Mouse (Mus musculus): ENCODE measurements at regions not wholly inside any gene's neighbourhood (a gene's known extent, or its start where the extent isn't known, plus 50 kb on each side); places are given as distances from the start of the nearest gene placed in this dataset.

GRCm38 (mm10) chr3:40058281-40058680 is 472.8 kb upstream of the Intu start:
- Histone ChIP-seq H3K27ac (ENCODE audit: insufficient read depth, low read depth, low read length) (no peak overlapping the region), H3K4me1 (ENCODE audit: control insufficient read depth, insufficient read depth, low read length) (no peaks in the 10 kb centered on the region), H3K4me3 (ENCODE audit: insufficient read depth, low read length) (no peak overlapping the region)
- no peak for TF ChIP-seq POLR2A (IDR thresholded peaks at IDR 0.05; ENCODE audit: borderline replicate concordance, low read depth, low read length)
- no peak for TF ChIP-seq CTCF (IDR thresholded peaks at IDR 0.05; ENCODE audit: low read depth, low read length)

GRCm38 (mm10) chr3:40058719-40059420 is 472.2 kb upstream of the Intu start:
- TF ChIP-seq CTCF (IDR thresholded peaks at IDR 0.05; ENCODE audit: low read depth, low read length) (no peak), POLR2A (IDR thresholded peaks at IDR 0.05; ENCODE audit: borderline replicate concordance, low read depth, low read length) (no peak)
- Histone ChIP-seq H3K4me1 (ENCODE audit: control insufficient read depth, insufficient read depth, low read length) (no peaks in the 10 kb centered on the region), H3K27ac (ENCODE audit: insufficient read depth, low read depth, low read length) (no peak overlapping the region), H3K4me3 (ENCODE audit: insufficient read depth, low read length) (no peak overlapping the region)

- H3K4me3 ChIP-seq (ENCODE audit: insufficient read depth, low read length): no peak overlapping the region
- H3K27ac ChIP-seq (ENCODE audit: insufficient read depth, low read depth, low read length): no peak overlapping the region
- TF ChIP-seq CTCF (IDR thresholded peaks at IDR 0.05; ENCODE audit: low read depth, low read length) (no peak), POLR2A (IDR thresholded peaks at IDR 0.05; ENCODE audit: borderline replicate concordance, low read depth, low read length) (no peak)
- H3K4me1 ChIP-seq (ENCODE audit: control insufficient read depth, insufficient read depth, low read length): no peaks in the 10 kb centered on the region
Measured at GRCm38 (mm10) chr3:40070137-40070667, 460.9 kb upstream of the Intu start.

GRCm38 (mm10) chr3:40076824-40077223 is 454.3 kb upstream of the Intu start:
- TF ChIP-seq POLR2A (IDR thresholded peaks at IDR 0.05; ENCODE audit: borderline replicate concordance, low read depth, low read length) (no peak), CTCF (IDR thresholded peaks at IDR 0.05; ENCODE audit: low read depth, low read length) (no peak)
- Histone ChIP-seq H3K4me3 (ENCODE audit: insufficient read depth, low read length) (no peak overlapping the region), H3K27ac (ENCODE audit: insufficient read depth, low read depth, low read length) (no peak overlapping the region), H3K4me1 (ENCODE audit: control insufficient read depth, insufficient read depth, low read length) (no peaks in the 10 kb centered on the region)

DNA sequence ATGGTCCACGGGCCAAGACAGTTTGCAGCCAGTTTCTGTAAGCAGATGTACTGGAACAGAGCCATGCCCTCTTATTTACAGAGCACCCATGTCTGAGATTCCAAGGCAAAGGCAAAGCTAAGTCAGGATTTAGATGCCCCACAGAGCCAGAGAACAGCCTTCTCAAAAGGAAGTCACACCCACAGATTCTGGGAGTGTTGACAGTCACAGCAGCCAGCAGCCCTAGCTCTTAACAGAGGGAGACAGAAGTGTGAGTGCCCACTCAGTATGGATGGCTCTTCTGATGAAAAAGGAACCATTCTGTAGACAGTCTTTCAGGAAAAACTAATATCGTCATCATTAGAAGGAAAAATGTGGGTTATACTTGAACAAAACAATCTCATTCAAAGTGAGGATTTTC is 446.0 kb upstream of the Intu start:
- no peak overlapping the region for H3K27ac ChIP-seq (ENCODE audit: insufficient read depth, low read depth, low read length)
- H3K4me3 ChIP-seq (ENCODE audit: insufficient read depth, low read length): no peak overlapping the region
- TF ChIP-seq POLR2A (IDR thresholded peaks at IDR 0.05; ENCODE audit: borderline replicate concordance, low read depth, low read length) (no peak), CTCF (IDR thresholded peaks at IDR 0.05; ENCODE audit: low read depth, low read length) (no peak)
- no peaks in the 10 kb centered on the region for H3K4me1 ChIP-seq (ENCODE audit: control insufficient read depth, insufficient read depth, low read length)

GRCm38 (mm10) chr3:40091773-40092343 is 439.2 kb upstream of the Intu start:
- no peak overlapping the region for H3K27ac ChIP-seq (ENCODE audit: insufficient read depth, low read depth, low read length)
- no peaks in the 10 kb centered on the region for H3K4me1 ChIP-seq (ENCODE audit: control insufficient read depth, insufficient read depth, low read length)
- no peak for TF ChIP-seq POLR2A (IDR thresholded peaks at IDR 0.05; ENCODE audit: borderline replicate concordance, low read depth, low read length)
- no peak for TF ChIP-seq CTCF (IDR thresholded peaks at IDR 0.05; ENCODE audit: low read depth, low read length)
- no peak overlapping the region for H3K4me3 ChIP-seq (ENCODE audit: insufficient read depth, low read length)

DNA sequence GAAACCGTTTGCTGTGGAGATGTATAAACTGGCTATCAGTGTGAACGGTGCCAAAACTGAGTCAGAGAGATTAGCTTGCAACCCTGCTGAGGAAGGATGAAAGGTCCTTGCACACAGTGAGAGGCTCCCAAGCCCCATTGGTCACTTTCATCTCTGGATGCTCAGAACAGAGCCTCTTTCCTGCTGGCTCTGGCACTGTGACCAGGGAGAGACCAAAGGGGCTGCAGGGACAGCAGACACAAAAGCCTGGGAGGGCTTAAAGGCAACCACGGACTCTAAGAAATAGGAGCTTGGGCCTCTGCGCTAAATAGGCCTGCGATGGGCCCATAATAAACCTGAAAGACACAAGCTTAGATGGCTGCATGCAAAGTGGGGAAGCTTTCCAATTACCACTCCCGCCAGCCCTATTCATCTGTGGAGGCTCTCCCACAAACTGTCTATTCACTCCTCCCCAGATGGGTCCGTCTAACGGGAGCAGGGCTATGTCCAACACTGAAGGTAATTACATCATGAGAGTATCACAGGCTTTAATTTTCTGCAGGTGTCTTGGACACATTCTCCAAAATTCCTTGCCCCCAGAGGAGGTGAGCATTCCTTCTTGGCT is 438.2 kb upstream of the Intu start:
- Histone ChIP-seq H3K27ac (ENCODE audit: insufficient read depth, low read depth, low read length) (no peak overlapping the region), H3K4me1 (ENCODE audit: control insufficient read depth, insufficient read depth, low read length) (no peaks in the 10 kb centered on the region), H3K4me3 (ENCODE audit: insufficient read depth, low read length) (no peak overlapping the region)
- TF ChIP-seq POLR2A (IDR thresholded peaks at IDR 0.05; ENCODE audit: borderline replicate concordance, low read depth, low read length) (no peak), CTCF (IDR thresholded peaks at IDR 0.05; ENCODE audit: low read depth, low read length) (no peak)

GRCm38 (mm10) chr3:40094040-40094439 is 437.0 kb upstream of the Intu start:
- Histone ChIP-seq H3K4me1 (ENCODE audit: control insufficient read depth, insufficient read depth, low read length) (no peaks in the 10 kb centered on the region), H3K4me3 (ENCODE audit: insufficient read depth, low read length) (no peak overlapping the region), H3K27ac (ENCODE audit: insufficient read depth, low read depth, low read length) (no peak overlapping the region)
- TF ChIP-seq CTCF (IDR thresholded peaks at IDR 0.05; ENCODE audit: low read depth, low read length) (no peak), POLR2A (IDR thresholded peaks at IDR 0.05; ENCODE audit: borderline replicate concordance, low read depth, low read length) (no peak)

GRCm38 (mm10) chr3:40094701-40095100 is 436.4 kb upstream of the Intu start:
- Histone ChIP-seq H3K27ac (ENCODE audit: insufficient read depth, low read depth, low read length) (no peak overlapping the region), H3K4me1 (ENCODE audit: control insufficient read depth, insufficient read depth, low read length) (no peaks in the 10 kb centered on the region), H3K4me3 (ENCODE audit: insufficient read depth, low read length) (no peak overlapping the region)
- no peak for TF ChIP-seq POLR2A (IDR thresholded peaks at IDR 0.05; ENCODE audit: borderline replicate concordance, low read depth, low read length)
- no peak for TF ChIP-seq CTCF (IDR thresholded peaks at IDR 0.05; ENCODE audit: low read depth, low read length)

GRCm38 (mm10) chr3:40102698-40103097 is 428.4 kb upstream of the Intu start:
- Histone ChIP-seq H3K4me3 (ENCODE audit: insufficient read depth, low read length) (no peak overlapping the region), H3K27ac (ENCODE audit: insufficient read depth, low read depth, low read length) (no peak overlapping the region), H3K4me1 (ENCODE audit: control insufficient read depth, insufficient read depth, low read length) (no peaks in the 10 kb centered on the region)
- no peak for TF ChIP-seq POLR2A (IDR thresholded peaks at IDR 0.05; ENCODE audit: borderline replicate concordance, low read depth, low read length)
- no peak for TF ChIP-seq CTCF (IDR thresholded peaks at IDR 0.05; ENCODE audit: low read depth, low read length)
